Mouse (Mus musculus): ENCODE results near the gene Pgls.

DNA sequence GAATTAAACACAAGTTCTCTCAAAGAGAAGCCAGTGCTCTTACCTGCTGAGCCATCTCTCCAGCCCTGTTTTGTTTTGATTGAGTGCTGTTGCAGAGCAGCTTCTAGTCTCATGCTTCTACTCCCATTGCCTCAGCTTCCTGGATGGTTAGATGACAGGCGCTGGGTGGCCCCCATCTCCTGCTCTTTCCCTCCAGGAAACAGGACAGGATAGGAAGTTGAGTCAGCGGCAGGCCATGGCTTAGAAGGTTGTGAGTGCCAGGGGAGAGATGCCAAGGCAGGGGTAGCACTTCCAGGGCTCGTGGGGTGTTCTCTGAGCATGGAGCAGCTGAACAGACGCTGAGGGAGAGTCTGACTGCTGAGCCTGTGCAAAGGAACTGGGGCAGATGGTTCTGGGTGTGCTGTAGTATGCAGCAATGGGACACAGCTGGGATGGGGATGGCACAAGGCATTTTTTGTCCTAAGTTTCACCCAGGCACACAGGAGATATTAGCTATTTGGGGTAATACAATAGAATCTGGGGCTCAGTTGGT is 14.1 kb upstream of the Pgls start:
- TF ChIP-seq CTCF (IDR thresholded peaks at IDR 0.05; ENCODE audit: low read depth, low read length) (no peak), POLR2A (IDR thresholded peaks at IDR 0.05; ENCODE audit: extremely low read depth, insufficient read depth, low read length) (no peak)

All from liver, adult 2 months (tissue).